Mouse (Mus musculus) liver, postnatal 0 days (tissue): Measurements from ENCODE around the gene Tnni3k. TPM values are rescaled to one million over a fixed set of nuclear protein-coding genes. Genes with fewer than 3 reads are reported as not detected.

Experiments used
- ATAC-seq: fragments of 200-750 bp; cut with Nextera tagmentation; 2 replicates; pipeline ENCODE4 v1.8.0; 2017; ENCODE audit warnings: mild to moderate bottlenecking, moderate library complexity
- DNase-seq: peaks from one replicate; pipeline ENCODE4 v3.0.0-alpha.2; 2016
- H3K27ac ChIP-seq: fragments of 300-500 bp; sonication (generic); 2 replicates; pipeline ENCODE4 v1.5.1; 2014; ENCODE audit warnings: antibody characterized with exemption, moderate library complexity, mild to moderate bottlenecking, low read depth
- H3K27me3 ChIP-seq: fragments of 300-500 bp; sonication (generic); 2 replicates; pipeline ENCODE4 v1.6.1; 2014; ENCODE audit warnings: low read length, control low read depth, mixed read lengths; ENCODE audit not compliant: insufficient read depth
- H3K36me3 ChIP-seq: fragments of 300-500 bp; sonication (generic); replicated peaks from 2 replicates; pipeline ENCODE4 v1.6.1; 2014; ENCODE audit warnings: mild to moderate bottlenecking, control low read depth, low read length, moderate library complexity, mixed read lengths; ENCODE audit not compliant: insufficient read depth
- H3K4me1 ChIP-seq: fragments of 300-500 bp; sonication (generic); 2 replicates; pipeline ENCODE4 v1.6.1; 2014; ENCODE audit warnings: antibody characterized with exemption, mild to moderate bottlenecking, control low read depth; ENCODE audit not compliant: insufficient read depth
- H3K4me2 ChIP-seq: fragments of 300-500 bp; sonication (generic); 2 replicates; pipeline ENCODE4 v1.6.1; 2014; ENCODE audit warnings: low read depth, mild to moderate bottlenecking, low read length, moderate library complexity, mixed read lengths
- H3K4me3 ChIP-seq: fragments of 300-500 bp; sonication (generic); 2 replicates; pipeline ENCODE4 v1.5.1; 2014; ENCODE audit warnings: low read depth, low read length
- H3K9ac ChIP-seq: fragments of 300-500 bp; sonication (generic); replicated peaks from 2 replicates; pipeline ENCODE4 v1.6.1; 2014; ENCODE audit warnings: mild to moderate bottlenecking, moderate library complexity
- H3K9me3 ChIP-seq: fragments of 300-500 bp; sonication (generic); 2 replicates; pipeline ENCODE4 v1.6.1; 2016; ENCODE audit warnings: mild to moderate bottlenecking, control low read depth, low read length, mixed read lengths
- CTCF ChIP-seq: sonication (generic); IDR thresholded peaks from 2 replicates; pipeline ENCODE4 v1.5.1; 2016; ENCODE audit warnings: antibody characterized with exemption, low read depth
- EP300 ChIP-seq: IDR thresholded peaks from 2 replicates; pipeline ENCODE4 v1.6.1; 2016; ENCODE audit warnings: antibody characterized with exemption, low read depth, mild to moderate bottlenecking
- WGBS: fragments of 180-500 bp; shearing (Covaris S2); extraction: QIAGEN DNeasy Blood & Tissue Kit; methylation state at CpG from one replicate; pipeline ENCODE4 v1.1.7; 2014; ENCODE audit not compliant: insufficient replicate concordance; 5-methylcytosine and 5-hydroxymethylcytosine counted together
- polyA plus RNA-seq: library from polyadenylated mRNA; unstranded; fragments of >200 nt; fragmentation: Nextera tagmentation; extraction: Ambion mirVana; gene quantifications from 2 replicates; pipeline ENCODE4 v1.2.1, GENCODE M21; 2015

The Tnni3k gene
- polyA plus RNA-seq, 1 experiment from 2014 or later: not detected

DNA sequence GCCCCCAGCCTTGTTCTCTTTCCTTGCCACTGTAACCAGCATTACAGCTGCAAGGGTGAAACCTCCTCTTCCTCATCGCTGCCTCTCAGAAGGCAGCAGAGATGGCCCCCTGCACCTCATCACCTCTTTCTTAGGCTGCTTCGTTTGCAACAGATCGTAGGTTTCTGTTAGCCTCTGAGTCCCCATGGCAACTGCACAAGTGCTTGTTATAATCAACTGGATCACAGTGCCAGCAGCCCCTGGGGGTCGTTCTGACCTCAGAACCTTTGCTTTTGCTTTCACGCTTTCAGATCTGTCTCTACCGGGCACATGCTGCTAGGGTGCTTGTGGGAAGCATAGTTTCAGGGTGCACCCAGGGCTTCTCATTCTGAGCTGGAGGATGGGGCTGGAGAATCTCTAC, 201.9 kb downstream of the Tnni3k start:
- Histone ChIP-seq H3K27me3 (no peaks in the 10 kb centered on the region), H3K9ac (no peak overlapping the region), H3K36me3 (no peaks in the 10 kb centered on the region), H3K9me3 (no peaks in the 10 kb centered on the region), H3K27ac (no peak overlapping the region), H3K4me3 (no peak overlapping the region), H3K4me2 (no peak overlapping the region), H3K4me1 (no peaks in the 10 kb centered on the region)
- DNase-seq (no peak), ATAC-seq (no peak)
- WGBS: 42% methylated on average over 6 of the region's 6 CpGs
- TF ChIP-seq EP300: no peak
- no peak for TF ChIP-seq CTCF

DNA sequence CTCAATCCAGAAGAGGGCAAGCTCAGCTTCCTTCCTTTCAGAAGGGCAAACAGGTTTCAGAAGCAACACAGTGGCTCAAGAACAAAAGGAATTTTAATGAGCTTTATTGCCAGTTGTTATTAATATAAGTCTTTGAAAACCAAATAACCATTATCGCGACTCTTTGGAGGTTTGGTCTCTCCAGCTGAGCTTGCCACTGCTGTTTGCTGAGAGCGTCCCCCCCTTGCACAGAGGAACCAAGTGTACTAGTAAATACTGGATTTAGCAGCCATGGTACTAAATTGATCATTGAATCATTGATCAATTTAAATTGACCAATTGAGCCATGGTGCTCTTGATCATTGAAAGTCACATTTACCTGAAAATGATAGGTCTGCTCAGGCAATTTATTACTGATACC, 202.9 kb downstream of the Tnni3k start:
- H3K36me3 ChIP-seq: no peaks in the 10 kb centered on the region
- no peak overlapping the region for H3K9ac ChIP-seq
- H3K4me1 ChIP-seq: no peaks in the 10 kb centered on the region
- ATAC-seq (no peak), DNase-seq (no peak)
- TF ChIP-seq EP300: no peak
- no peak for TF ChIP-seq CTCF
- H3K9me3 ChIP-seq: no peaks in the 10 kb centered on the region
- 66% methylated on average over 3 of the region's 3 CpGs for WGBS
- no peak overlapping the region for H3K4me2 ChIP-seq
- no peaks in the 10 kb centered on the region for H3K27me3 ChIP-seq
- no peak overlapping the region for H3K4me3 ChIP-seq
- no peak overlapping the region for H3K27ac ChIP-seq

DNA sequence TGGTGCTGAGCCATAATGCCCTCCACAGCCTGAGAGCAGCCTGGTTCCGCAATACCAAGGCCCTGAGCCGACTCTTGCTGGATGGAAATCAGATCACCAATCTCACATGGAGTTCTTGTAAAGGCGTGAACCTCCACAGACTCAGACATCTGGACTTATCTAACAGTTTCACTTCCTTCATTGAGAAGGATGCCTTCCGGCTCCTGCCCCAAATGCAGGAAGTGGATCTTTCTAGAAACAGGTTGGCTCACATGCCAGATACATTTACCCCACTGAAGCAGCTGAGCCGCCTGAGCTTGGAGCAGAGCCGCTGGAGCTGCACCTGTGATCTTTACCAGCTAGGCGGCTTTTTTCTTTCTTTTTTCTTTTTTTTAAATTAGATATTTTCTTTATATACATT, 213.0 kb downstream of the Tnni3k start:
- TF ChIP-seq EP300: no peak
- TF ChIP-seq CTCF: no peak
- Histone ChIP-seq H3K9ac (no peak overlapping the region), H3K36me3 (no peaks in the 10 kb centered on the region), H3K4me2 (no peak overlapping the region), H3K27ac (no peak overlapping the region), H3K4me3 (no peak overlapping the region), H3K9me3 (no peaks in the 10 kb centered on the region), H3K27me3 (no peaks in the 10 kb centered on the region), H3K4me1 (no peaks in the 10 kb centered on the region)
- ATAC-seq: no peak
- 61% methylated on average over 7 of the region's 7 CpGs for WGBS
- DNase-seq: no peak

DNA sequence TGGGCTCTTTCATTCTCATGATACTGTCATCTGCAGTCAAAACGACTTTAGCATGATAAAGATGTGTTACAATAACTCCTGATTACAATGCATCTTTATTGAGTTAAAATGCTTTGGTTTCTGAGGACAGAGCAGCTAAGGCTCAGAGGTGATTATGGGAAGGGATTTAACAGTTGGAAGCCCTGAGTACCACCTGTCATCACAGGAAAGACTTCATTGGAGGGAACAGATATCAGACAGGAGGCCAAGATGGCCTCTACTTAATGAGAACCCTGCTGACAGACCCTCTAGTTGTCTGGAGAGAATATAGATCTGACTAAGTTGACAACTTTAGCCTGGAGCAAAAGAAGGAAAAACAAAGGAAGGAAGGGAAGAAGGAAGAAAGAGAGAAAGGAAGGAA, 214.1 kb downstream of the Tnni3k start:
- Histone ChIP-seq H3K9ac (no peak overlapping the region), H3K4me3 (no peak overlapping the region), H3K27me3 (no peaks in the 10 kb centered on the region), H3K36me3 (no peaks in the 10 kb centered on the region), H3K4me2 (no peak overlapping the region), H3K4me1 (no peaks in the 10 kb centered on the region), H3K9me3 (no peaks in the 10 kb centered on the region), H3K27ac (no peak overlapping the region)
- TF ChIP-seq EP300: no peak
- no peak for TF ChIP-seq CTCF
- DNase-seq: no peak
- WGBS: 51% methylated on average over 1 of the region's 1 CpGs
- no peak for ATAC-seq

DNA sequence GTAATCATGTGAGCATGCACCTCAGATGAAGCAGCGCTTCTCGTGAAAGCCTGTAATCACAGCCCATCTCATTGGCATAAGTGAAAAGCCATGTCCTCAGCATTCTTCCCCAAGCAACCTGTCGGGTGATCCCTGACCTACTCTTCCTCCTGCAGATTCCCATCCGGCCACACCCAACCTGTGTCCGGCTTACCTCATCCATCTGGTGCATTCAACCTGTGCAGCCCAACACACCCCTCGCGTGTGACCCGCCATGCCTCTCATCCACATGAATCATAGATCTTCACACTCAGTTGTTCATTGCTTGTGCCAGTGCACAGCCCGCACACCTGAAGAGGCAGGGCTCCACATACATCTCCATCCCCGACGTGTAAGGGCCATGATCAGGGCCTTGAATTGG, 217.3 kb downstream of the Tnni3k start:
- Histone ChIP-seq H3K36me3 (no peaks in the 10 kb centered on the region), H3K4me1 (no peaks in the 10 kb centered on the region), H3K27ac (no peak overlapping the region), H3K4me2 (no peak overlapping the region), H3K9ac (no peak overlapping the region), H3K27me3 (no peaks in the 10 kb centered on the region), H3K4me3 (no peak overlapping the region), H3K9me3 (no peaks in the 10 kb centered on the region)
- DNase-seq: no peak
- TF ChIP-seq EP300: no peak
- no peak for TF ChIP-seq CTCF
- WGBS: 82% methylated on average over 11 of the region's 11 CpGs
- ATAC-seq: no peak

GRCm38 (mm10) chr3:154836137-154836536, 219.1 kb downstream of the Tnni3k start:
- no peak overlapping the region for H3K27ac ChIP-seq
- no peaks in the 10 kb centered on the region for H3K4me1 ChIP-seq
- H3K27me3 ChIP-seq: no peaks in the 10 kb centered on the region
- ATAC-seq (no peak), DNase-seq (no peak)
- no peak overlapping the region for H3K4me3 ChIP-seq
- no peak overlapping the region for H3K4me2 ChIP-seq
- no peaks in the 10 kb centered on the region for H3K9me3 ChIP-seq
- TF ChIP-seq CTCF (no peak), EP300 (no peak)
- no peak overlapping the region for H3K9ac ChIP-seq
- whole genome bisulfite sequencing: 55% methylated on average over 3 of the region's 3 CpGs
- no peaks in the 10 kb centered on the region for H3K36me3 ChIP-seq

DNA sequence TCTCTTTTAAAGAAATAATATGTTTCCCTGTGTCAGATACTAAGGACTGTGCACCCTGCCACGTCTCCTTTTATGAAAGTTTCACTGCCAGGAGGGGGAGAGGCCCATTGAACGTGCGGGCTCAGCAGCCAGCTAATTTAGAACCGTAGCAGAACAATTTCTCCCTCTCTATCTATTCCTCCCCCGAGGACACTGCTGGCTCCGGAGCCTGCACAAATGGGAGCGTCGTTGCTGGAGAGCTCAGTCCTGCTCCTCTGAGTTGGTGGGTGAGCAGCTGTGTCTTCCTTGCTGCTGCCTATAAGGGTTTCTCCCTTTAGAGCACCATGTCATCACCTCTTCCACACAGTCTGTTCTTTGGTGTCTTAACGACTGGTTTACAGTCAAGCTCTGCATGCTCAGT, 220.8 kb downstream of the Tnni3k start:
- Histone ChIP-seq H3K27ac (no peak overlapping the region), H3K4me1 (no peaks in the 10 kb centered on the region), H3K27me3 (no peaks in the 10 kb centered on the region), H3K4me2 (no peak overlapping the region), H3K36me3 (no peaks in the 10 kb centered on the region), H3K9ac (no peak overlapping the region), H3K4me3 (no peak overlapping the region), H3K9me3 (no peaks in the 10 kb centered on the region)
- ATAC-seq (no peak), DNase-seq (no peak)
- TF ChIP-seq CTCF: no peak
- 74% methylated on average over 9 of the region's 9 CpGs for WGBS
